Comparison of ENCODE assay signal across 8 mouse cellular contexts in the genomic region with DNA sequence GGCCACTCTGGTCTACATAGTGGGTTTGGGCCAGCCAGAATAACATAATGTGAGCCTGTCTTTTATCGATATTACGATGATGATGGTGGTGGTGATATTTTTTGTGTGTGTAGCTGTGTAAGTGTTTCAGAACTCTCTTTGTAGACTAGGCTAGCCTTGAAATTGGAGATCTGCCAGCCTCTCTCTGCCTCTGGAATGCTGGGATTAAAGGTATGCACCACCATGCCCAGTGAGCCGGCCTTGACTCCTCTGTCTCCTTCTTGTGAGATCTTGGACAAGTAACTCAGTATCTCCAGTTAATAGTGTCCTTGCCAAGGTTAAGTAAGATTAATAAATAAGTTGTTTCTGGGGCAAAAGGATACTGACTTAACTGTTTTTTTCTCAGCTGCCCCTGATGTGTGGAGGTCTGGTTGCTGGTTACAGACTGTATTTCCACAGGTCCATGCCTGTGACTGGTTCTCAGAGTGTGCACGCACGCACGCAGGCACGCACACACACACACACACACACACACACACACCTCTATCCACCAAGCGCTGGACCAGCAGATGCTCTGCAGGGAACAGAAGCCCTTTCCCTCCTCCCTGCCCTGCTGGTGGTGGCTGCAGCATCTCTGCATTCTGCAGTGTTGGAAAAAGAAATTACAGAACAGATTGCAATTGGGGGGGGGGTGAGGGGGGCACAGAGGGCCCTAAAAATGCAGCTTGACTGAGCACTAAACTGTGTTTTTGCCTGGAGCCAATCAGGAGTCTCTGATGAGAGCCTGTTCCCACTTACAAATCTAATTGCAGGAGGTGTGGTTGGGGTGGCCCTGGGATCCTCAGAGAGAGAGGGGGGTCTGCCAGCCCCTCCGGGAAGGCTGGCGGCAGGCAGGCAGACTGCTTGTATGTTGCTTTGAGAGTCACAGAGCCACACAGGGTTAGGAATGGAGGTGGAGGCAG. TPM values are rescaled to one million over a fixed set of nuclear protein-coding genes. Genes with fewer than 3 reads are reported as not detected.
DNase-seq lines count a peak whose midpoint lies in the region; ATAC-seq lines count a peak whose summit lies in the region.

No protein-coding gene starts in this region.

- peaks cover 86% of the 10 kb centered on the region for H3K4me1 ChIP-seq in heart, embryonic 12.5 days (replicated peaks)
- H3K4me1 ChIP-seq in embryonic facial prominence, embryonic 14.5 days (ENCODE audit: control insufficient read depth, insufficient read depth, low read length): peaks cover 76% of the 10 kb centered on the region
- H3K4me1 ChIP-seq in kidney, embryonic 14.5 days (ENCODE audit: control insufficient read depth, insufficient read depth, low read length): peaks cover 64% of the 10 kb centered on the region

- no peaks in the 10 kb centered on the region for H3K27me3 ChIP-seq in heart, embryonic 12.5 days (replicated peaks)
- H3K27me3 ChIP-seq in embryonic facial prominence, embryonic 14.5 days (replicated peaks; ENCODE audit: control insufficient read depth, insufficient read depth, low read length): no peaks in the 10 kb centered on the region
- no peaks in the 10 kb centered on the region for H3K27me3 ChIP-seq in kidney, embryonic 14.5 days (ENCODE audit: control insufficient read depth, insufficient read depth, low read length)

- no peaks in the 10 kb centered on the region for H3K9me3 ChIP-seq in heart, embryonic 12.5 days (replicated peaks)
- no peaks in the 10 kb centered on the region for H3K9me3 ChIP-seq in embryonic facial prominence, embryonic 14.5 days (ENCODE audit: control insufficient read depth, low read length)
- H3K9me3 ChIP-seq in kidney, embryonic 14.5 days (ENCODE audit: control insufficient read depth, low read length): no peaks in the 10 kb centered on the region

- WGBS in heart, embryonic 12.5 days: 60% methylated on average over 10 of the region's 10 CpGs
- 35% methylated on average over 10 of the region's 10 CpGs for WGBS in embryonic facial prominence, embryonic 14.5 days
- WGBS in kidney, embryonic 14.5 days: 63% methylated on average over 10 of the region's 10 CpGs

- DNase-seq in heart, postnatal 36 days: no peak
- DNase-seq in 3T3-L1 (ENCODE audit: low read depth, low spot score): peak; percentile 77
- peak; percentile 27 for DNase-seq in embryonic facial prominence, embryonic 14.5 days (ENCODE audit: low spot score)
- no peak for DNase-seq in spleen, adult 12 weeks (ENCODE audit: low spot score)
- no peak for DNase-seq in urinary bladder, adult 18-20 months (ENCODE audit: low spot score in 2 of 2)

- H3K9ac ChIP-seq in heart, embryonic 12.5 days: peak overlapping the region; percentile 52; the same call in 1 of the 2 replicates
- H3K9ac ChIP-seq in embryonic facial prominence, embryonic 14.5 days (ENCODE audit: low read depth, low read length): no peak overlapping the region
- H3K9ac ChIP-seq in kidney, embryonic 14.5 days (ENCODE audit: low read depth, low read length): no peak overlapping the region

- intact Hi-C loops in heart, postnatal 36 days (cut with DNase I): loop anchor here (2.0 kb wide), 2 partner anchors 21 to 47 kb away; no protein-coding TSS in a partner anchor

- H3K4me2 ChIP-seq in heart, embryonic 12.5 days: no peak overlapping the region
- H3K4me2 ChIP-seq in embryonic facial prominence, embryonic 14.5 days (ENCODE audit: low read depth, low read length): no peak overlapping the region
- H3K4me2 ChIP-seq in kidney, embryonic 14.5 days (replicated peaks; ENCODE audit: low read depth, low read length): no peak overlapping the region

- no peak overlapping the region for H3K4me3 ChIP-seq in heart, embryonic 12.5 days
- H3K4me3 ChIP-seq in embryonic facial prominence, embryonic 14.5 days (ENCODE audit: low read depth, low read length): no peak overlapping the region
- no peak overlapping the region for H3K4me3 ChIP-seq in kidney, embryonic 14.5 days (ENCODE audit: low read length)

- peak overlapping the region; percentile 11; the same call in 1 of the 2 replicates for H3K27ac ChIP-seq in heart, embryonic 12.5 days (ENCODE audit: poor library complexity, severe bottlenecking)
- peak overlapping the region; percentile 24; the same call in 1 of the 2 replicates for H3K27ac ChIP-seq in embryonic facial prominence, embryonic 14.5 days (replicated peaks; ENCODE audit: low read depth, low read length)
- H3K27ac ChIP-seq in kidney, embryonic 14.5 days (ENCODE audit: low read depth, low read length): peak overlapping the region; percentile 94; the same call in 1 of the 2 replicates

- no peak for ATAC-seq in heart, embryonic 12.5 days (ENCODE audit: insufficient number of reproducible peaks, low FRiP score)
- no peak for ATAC-seq in embryonic facial prominence, embryonic 14.5 days (ENCODE audit: low read depth)
- ATAC-seq in kidney, embryonic 14.5 days (ENCODE audit: low FRiP score, low TSS enrichment): no peak
- ATAC-seq in megakaryocyte, adult 5-6 weeks (ENCODE audit: poor library complexity, severe bottlenecking): no peak

- H3K36me3 ChIP-seq in heart, embryonic 12.5 days: no peaks in the 10 kb centered on the region
- H3K36me3 ChIP-seq in embryonic facial prominence, embryonic 14.5 days (ENCODE audit: control insufficient read depth, insufficient read depth, low read length): no peaks in the 10 kb centered on the region
- no peaks in the 10 kb centered on the region for H3K36me3 ChIP-seq in kidney, embryonic 14.5 days (ENCODE audit: control insufficient read depth, insufficient read depth, low read length)

RNA-seq across cellular contexts. Expression of a gene that starts 24.5 kb away (rescaled TPM):
- 24.1 and 24.2 TPM in 2 replicates for polyA plus RNA-seq in heart, embryonic 12.5 days (2016; fragmentation: Nextera tagmentation; extraction: Ambion mirVana)
- 10 to 100 TPM; 38.7 to 40.0 TPM for total RNA-seq in heart, postnatal 36 days (2021)
- polyA plus RNA-seq in embryonic facial prominence, embryonic 14.5 days (2014; fragmentation: Nextera tagmentation; extraction: Ambion mirVana): 21.5 and 27.1 TPM in 2 replicates
- 28.3 and 35.6 TPM in 2 replicates for polyA plus RNA-seq in kidney, embryonic 14.5 days (2014; fragmentation: Nextera tagmentation; extraction: Ambion mirVana)
- 14.1 and 18.2 TPM in 2 replicates for total RNA-seq in megakaryocyte, adult 5-6 weeks (2015)
- total RNA-seq in megakaryocyte, adult 5-6 weeks (2017): 18.0 and 20.1 TPM in 2 replicates

RNA-seq across cellular contexts. Expression of a gene that starts 47.0 kb away (rescaled TPM):
- 88.2 and 94.4 TPM in 2 replicates for polyA plus RNA-seq in heart, embryonic 12.5 days (2016; fragmentation: Nextera tagmentation; extraction: Ambion mirVana)
- 10 to 100 TPM; 38.5 to 40.4 TPM for total RNA-seq in heart, postnatal 36 days (2021)
- 83.7 and 94.0 TPM in 2 replicates for polyA plus RNA-seq in embryonic facial prominence, embryonic 14.5 days (2014; fragmentation: Nextera tagmentation; extraction: Ambion mirVana)
- 98.3 and 182 TPM in 2 replicates for polyA plus RNA-seq in kidney, embryonic 14.5 days (2014; fragmentation: Nextera tagmentation; extraction: Ambion mirVana)
- 13.5 and 15.7 TPM in 2 replicates for total RNA-seq in megakaryocyte, adult 5-6 weeks (2015)
- total RNA-seq in megakaryocyte, adult 5-6 weeks (2017): 13.2 and 21.6 TPM in 2 replicates

RNA-seq across cellular contexts. Expression of a gene that starts 47.2 kb away (rescaled TPM):
- polyA plus RNA-seq in heart, embryonic 12.5 days (2016; fragmentation: Nextera tagmentation; extraction: Ambion mirVana): 8.1 and 8.9 TPM in 2 replicates
- total RNA-seq in heart, postnatal 36 days (2021): 1 to 10 TPM; 3.1 to 3.5 TPM
- polyA plus RNA-seq in embryonic facial prominence, embryonic 14.5 days (2014; fragmentation: Nextera tagmentation; extraction: Ambion mirVana): 16.7 and 19.7 TPM in 2 replicates
- polyA plus RNA-seq in kidney, embryonic 14.5 days (2014; fragmentation: Nextera tagmentation; extraction: Ambion mirVana): 18.1 and 25.1 TPM in 2 replicates
- 5.2 and 6.6 TPM in 2 replicates for total RNA-seq in megakaryocyte, adult 5-6 weeks (2015)
- total RNA-seq in megakaryocyte, adult 5-6 weeks (2017): 7.7 and 9.6 TPM in 2 replicates

Comparison
In these comparisons a context has a peak if more than half of its experiments do, and no peak if none do; other contexts are left out.
1. H3K27ac ChIP-seq: peak in every context shown above with its lines; median percentile 94 in kidney, embryonic 14.5 days; 24 in embryonic facial prominence, embryonic 14.5 days; 11 in heart, embryonic 12.5 days.
2. DNase-seq: peak in 3T3-L1 (single experiment) and embryonic facial prominence, embryonic 14.5 days (single experiment); none in heart, postnatal 36 days (0 of 2), spleen, adult 12 weeks (single experiment) and urinary bladder, adult 18-20 months (0 of 2).